Mouse (Mus musculus): ENCODE results near the gene Cog7.

The Cog7 gene

GRCm38 (mm10) chr7:121906879-121907278 is 74.6 kb downstream of the Cog7 start:
- in situ Hi-C loops (cut with MboI; ENCODE audit: unreplicated experiment in 2 of 2), result no loop called here

GRCm38 (mm10) chr7:121902757-121903411 is 78.6 kb downstream of the Cog7 start:
- in situ Hi-C loops (cut with MboI; ENCODE audit: unreplicated experiment in 2 of 2), result no loop called here

DNA sequence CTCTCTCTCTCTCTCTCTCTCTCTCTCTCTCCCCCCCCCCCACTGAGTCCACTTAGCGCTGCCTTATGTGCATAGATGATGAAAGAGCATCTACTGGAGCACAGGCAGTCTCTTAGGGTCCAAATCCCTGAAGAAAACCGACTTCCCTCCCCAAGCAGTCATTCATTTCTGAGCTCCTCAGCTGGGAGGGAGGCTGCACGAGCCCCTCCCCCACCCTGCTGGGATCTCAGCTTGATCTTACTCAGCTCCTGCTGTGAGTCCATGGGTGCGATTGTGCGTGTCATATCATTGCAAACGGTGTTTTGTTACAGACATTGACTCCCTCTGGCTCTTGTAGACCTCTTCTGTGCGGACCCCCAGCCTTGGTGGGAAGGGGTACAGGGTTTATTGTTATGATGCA is 81.6 kb downstream of the Cog7 start:
- in situ Hi-C loops (cut with MboI; ENCODE audit: unreplicated experiment in 2 of 2), result loop anchor here (5.0 to 10.0 kb wide), 2 partner anchors 62 to 165 kb away; partner anchors contain the start of gene Scnn1g (in 1 of the 2)

- in situ Hi-C loops (cut with MboI; ENCODE audit: unreplicated experiment in 2 of 2), result loop anchor here (5.0 to 10.0 kb wide), 2 partner anchors 63 to 165 kb away; partner anchors contain the start of gene Scnn1g (in 1 of the 2)
Measured at GRCm38 (mm10) chr7:121899311-121899710, 82.2 kb downstream of the Cog7 start.

- in situ Hi-C loops (cut with MboI; ENCODE audit: unreplicated experiment in 2 of 2), result loop anchor here (5.0 to 10.0 kb wide), 2 partner anchors 66 to 162 kb away; partner anchors contain the start of gene Scnn1g (in 1 of the 2)
Measured at GRCm38 (mm10) chr7:121896689-121897088, 84.8 kb downstream of the Cog7 start.

- in situ Hi-C loops (cut with MboI; ENCODE audit: unreplicated experiment in 2 of 2), result loop anchor here in 1 of 2 experiments (10.0 kb wide), 1 partner anchor 156 kb away; the partner anchor contains the start of gene Scnn1g
Measured at GRCm38 (mm10) chr7:121890636-121891360, 90.7 kb downstream of the Cog7 start.

DNA sequence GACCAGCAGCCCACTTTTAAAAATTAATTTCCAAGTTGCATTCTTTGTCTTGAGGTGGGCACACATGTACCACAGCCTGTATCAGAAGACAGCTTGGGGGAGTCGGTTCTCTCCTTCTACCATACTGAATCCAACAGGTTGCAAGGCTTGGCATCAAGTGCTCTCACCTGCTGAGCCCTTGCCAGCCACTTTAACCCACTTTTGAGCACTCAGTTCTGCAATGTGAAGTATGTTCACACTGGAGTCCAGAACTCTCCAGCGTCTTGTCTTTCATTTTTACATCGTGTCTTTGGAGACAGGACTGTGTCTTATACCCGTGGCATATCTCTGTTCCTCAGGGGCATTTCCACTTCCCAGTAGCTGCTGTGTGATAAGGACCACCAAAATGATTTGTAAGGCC is 101.3 kb downstream of the Cog7 start:
- in situ Hi-C loops (cut with MboI; ENCODE audit: unreplicated experiment in 2 of 2), result no loop called here

- in situ Hi-C loops (cut with MboI; ENCODE audit: unreplicated experiment in 2 of 2), result no loop called here
Measured at GRCm38 (mm10) chr7:121874784-121875183, 106.7 kb downstream of the Cog7 start.

DNA sequence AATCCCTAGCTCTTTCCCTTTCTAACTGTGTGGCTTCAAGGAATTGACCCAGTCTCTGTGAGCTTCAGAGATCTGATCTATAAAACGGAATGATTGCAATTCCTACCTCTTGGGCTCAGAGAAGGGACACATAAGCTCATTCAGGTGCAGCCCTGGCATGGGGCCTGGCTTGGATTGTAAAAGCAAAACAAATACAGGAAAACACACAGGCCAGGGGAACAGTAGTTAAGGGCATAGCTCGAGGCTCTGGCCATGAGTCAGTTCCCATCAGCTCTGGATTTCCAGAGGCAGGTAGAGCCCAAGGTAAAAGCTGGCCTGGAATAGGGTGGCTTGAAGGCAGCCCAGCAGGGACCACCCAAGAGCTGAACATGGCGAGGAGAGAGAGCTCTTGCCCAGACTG is 107.5 kb downstream of the Cog7 start:
- in situ Hi-C loops (cut with MboI; ENCODE audit: unreplicated experiment in 2 of 2), result no loop called here

DNA sequence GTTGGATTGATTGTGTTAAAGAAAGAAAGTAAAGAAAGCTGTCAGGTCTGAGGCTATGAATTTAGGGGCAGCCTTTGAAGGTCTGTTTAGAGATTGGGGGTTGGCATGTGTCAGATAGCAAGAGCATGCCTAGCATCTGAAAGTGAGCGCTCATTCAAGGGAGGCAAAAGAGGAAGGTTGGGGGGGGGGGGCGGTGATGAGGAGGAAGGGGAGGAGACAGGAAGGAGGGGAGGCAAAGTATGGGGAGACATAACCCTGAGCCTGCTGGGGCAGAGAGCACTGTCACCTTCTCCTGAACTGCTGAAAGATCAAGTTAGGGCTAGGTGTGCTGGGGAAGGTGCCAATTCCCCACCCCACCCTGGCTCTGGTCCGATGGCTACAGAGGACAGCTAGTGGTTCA is 109.9 kb downstream of the Cog7 start:
- in situ Hi-C loops (cut with MboI; ENCODE audit: unreplicated experiment in 2 of 2), result no loop called here

GRCm38 (mm10) chr7:121864858-121865585 is 116.5 kb downstream of the Cog7 start, which contains the start of gene Scnn1b:
Scnn1b (plus strand) TSS chr7:121865038.
- in situ Hi-C loops (cut with MboI; ENCODE audit: unreplicated experiment in 2 of 2), result no loop called here

GRCm38 (mm10) chr7:121858939-121859338 is 122.6 kb downstream of the Cog7 start:
- in situ Hi-C loops (cut with MboI; ENCODE audit: unreplicated experiment in 2 of 2), result no loop called here

GRCm38 (mm10) chr7:121857177-121857884 is 124.2 kb downstream of the Cog7 start:
- in situ Hi-C loops (cut with MboI; ENCODE audit: unreplicated experiment in 2 of 2), result no loop called here

DNA sequence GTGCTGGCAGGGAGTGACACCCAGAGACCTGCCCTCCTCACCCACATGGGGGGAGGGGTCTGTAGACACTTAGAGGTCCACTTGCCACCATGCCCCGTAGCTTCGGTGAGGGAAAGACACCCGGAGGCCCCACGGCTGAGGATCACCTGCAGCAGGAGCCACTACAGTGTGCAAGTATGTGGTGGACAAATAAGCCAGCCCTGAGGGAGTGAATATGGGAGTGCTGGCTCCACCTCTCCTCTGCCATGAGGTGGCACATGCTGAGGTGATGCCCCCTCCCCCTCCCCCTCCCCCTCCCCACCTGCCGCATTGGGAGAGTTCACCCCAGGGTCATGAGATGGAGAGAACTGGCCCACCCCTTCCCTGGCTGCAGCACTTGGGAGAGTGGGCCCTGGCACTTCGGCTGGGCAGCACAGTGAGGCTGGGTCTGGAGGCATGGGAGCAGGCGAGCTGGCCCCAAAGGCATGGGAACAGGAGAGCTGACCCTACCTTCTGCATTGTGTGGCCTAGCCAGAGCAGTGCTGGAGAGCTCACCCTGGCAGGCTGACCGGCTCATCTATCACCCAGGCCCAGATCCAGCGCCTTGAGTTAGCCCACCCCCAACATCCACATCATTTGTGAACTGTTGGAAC is 132.9 kb downstream of the Cog7 start:
- in situ Hi-C loops (cut with MboI; ENCODE audit: unreplicated experiment in 2 of 2), result no loop called here

- in situ Hi-C loops (cut with MboI; ENCODE audit: unreplicated experiment in 2 of 2), result no loop called here
Measured at GRCm38 (mm10) chr7:121845964-121846363, 135.5 kb downstream of the Cog7 start.

DNA sequence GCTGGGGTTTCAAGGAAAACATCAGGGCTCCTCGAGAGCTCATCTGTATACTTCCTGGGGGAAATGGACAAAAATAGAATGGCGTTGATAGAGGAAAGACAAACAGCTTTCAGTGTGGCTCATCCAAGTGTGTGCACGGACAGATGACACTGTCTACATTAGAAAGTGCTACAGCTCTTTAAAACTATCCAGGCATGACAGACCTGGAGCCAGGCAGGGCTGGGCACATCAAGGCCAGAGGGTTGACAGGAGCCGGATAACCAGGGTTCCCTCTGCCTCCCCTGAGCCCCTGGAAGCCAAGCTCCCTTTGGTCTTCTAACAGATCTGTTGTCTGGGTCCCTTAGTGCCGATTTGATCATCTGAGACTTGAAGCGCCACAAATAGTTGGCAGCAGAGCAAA is 139.3 kb downstream of the Cog7 start:
- in situ Hi-C loops (cut with MboI; ENCODE audit: unreplicated experiment in 2 of 2), result no loop called here

GRCm38 (mm10) chr7:121840810-121841209 is 140.7 kb downstream of the Cog7 start:
- in situ Hi-C loops (cut with MboI; ENCODE audit: unreplicated experiment in 2 of 2), result no loop called here

GRCm38 (mm10) chr7:121836827-121837226 is 144.7 kb downstream of the Cog7 start:
- in situ Hi-C loops (cut with MboI; ENCODE audit: unreplicated experiment in 2 of 2), result no loop called here

DNA sequence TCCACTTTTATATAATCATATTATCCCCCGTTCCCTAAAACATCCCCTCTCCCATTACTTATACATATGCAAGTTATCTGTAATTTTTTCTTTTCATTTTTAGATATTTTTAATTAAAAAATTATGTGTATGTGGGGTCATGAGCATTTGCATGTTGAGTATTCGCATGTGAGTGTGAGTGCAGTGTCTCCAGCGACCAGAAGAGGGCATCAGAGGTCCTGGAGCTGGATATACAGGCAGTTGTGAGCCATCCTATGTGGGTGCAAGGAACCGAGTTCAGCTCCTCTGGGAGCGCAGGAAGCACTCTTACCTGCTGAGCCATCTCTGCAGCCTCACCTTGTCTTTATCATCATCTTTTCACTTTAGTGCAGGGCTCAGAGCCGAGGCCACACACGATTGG is 146.1 kb downstream of the Cog7 start:
- in situ Hi-C loops (cut with MboI; ENCODE audit: unreplicated experiment in 2 of 2), result no loop called here

Measured in v-Abl transformed pro-B cells (cell line).